Mouse (Mus musculus) kidney, adult 11 months (tissue): ENCODE data around the gene Itgb3.

Source experiments
- DNase-seq: peaks from one replicate; pipeline ENCODE4 v3.0.0; 2022

Itgb3 gene

DNA sequence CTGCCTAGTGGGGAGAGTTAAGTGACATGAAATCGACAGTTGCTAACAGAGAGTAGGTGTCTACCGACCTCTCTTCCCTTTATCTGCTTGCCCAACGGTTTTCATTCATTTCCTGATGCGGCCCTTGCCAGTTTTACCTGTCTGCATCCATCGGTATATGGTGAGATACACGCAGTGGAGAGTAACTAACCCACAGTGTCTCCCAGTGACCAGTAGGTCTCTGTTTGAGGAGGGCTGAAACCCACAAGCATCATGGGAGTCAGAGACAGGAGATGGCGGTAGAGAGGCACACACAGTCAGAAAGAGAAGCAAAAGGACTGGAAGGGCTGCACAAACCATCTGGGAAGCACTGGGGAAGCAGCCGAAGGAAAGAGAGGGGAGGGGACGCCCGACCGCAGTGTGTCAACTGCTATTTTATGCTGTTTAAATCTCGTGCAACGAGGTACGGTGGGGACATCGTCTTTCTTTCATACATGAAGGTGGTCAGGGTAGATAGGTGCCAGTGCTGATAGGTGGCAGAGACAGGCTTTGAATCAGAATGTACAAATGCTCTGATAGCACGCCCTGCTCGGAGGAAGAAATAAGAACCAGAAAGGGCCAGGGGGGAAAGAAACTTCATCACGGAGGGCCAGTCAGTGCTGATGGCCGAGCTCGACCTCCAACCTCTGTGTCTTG is 53.9 kb downstream of the Itgb3 start:
- no peak for DNase-seq

DNA sequence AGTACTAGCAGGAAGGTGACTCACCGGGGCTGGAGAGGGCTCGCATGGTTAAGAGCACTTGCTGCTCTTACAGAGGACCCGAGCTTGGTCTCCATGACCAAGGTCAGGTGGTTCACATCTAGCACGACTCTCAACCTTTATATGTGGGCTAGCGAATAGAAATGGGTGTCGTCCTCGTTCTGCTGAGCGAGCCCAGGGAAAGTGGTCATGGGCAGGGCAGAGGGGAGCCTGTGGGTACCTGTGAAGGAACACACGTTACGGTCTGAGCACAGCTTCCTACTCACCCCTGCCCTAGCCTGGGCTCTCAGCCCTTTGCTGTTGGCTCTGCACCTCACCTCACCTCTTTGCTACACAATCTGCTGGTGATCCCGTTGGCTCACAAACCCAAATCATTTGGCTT is 54.8 kb downstream of the Itgb3 start:
- no peak for DNase-seq

DNA sequence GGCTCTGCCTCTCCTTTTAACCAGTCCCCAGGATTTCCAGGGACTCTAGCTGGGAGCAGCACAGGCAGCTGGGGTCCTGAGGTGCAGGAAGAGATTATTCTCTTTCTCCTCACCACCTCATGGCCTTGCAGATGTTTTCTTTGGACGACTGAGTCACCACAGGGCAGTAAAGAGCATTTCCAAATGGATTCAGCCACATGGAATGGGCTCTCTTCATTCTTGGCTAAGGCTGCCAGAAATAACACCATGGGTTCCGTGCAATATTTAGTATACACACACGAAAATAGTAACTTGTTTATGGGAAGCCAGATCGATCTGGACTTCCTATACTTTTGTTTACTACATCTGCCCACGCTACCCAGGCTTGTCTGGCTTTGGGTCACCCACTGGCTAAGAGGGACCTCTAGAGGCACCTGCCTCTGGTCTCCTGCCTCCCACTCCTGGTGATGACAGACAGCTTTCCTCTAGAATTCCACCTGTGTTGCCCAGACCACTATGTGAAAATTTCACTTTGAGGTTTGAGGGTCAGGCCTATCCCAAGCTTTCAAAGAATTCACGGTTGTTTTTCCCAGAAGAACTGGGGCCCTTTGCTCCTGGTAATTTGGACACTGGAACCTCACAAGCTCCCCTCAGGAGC is 55.6 kb downstream of the Itgb3 start:
- DNase-seq: no peak

DNA sequence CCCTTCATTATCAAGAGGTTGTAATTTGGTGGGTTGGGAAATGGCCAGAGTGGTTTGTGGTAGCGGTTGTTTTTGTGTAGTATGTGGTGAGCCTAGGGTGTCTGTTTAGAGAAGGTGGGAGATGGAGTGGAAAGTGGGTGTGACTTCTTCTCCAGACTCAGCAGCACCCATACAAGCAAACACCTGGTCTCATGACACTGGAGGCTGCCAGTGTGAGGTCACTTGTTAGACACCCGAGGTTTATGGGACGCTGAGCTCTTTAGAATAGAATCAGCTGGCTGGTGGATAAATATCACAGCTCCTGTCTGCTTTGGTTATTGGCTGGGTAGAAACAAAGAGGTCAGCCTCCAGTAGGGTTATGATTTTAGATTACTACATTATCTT is 56.1 kb downstream of the Itgb3 start:
- DNase-seq: no peak

DNA sequence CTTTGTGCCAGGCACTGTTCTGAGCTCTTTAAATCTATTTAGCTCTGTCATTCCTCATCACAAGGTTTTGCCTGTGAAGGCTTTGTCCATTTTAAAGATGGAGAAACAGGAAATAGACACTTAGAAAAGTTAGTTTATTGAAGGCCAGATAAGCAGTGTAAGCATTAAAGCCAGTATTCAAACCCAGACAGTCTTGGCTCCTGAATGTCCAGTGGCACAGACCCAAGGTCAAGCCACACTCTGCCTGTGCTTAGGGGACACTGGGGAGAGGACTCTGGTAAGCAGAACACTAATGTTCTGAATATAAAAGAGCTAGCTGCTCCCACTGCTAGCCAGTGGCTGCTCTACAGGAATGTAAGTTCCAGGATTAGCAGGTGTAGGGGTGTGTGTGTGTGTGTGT is 56.6 kb downstream of the Itgb3 start:
- no peak for DNase-seq

DNA sequence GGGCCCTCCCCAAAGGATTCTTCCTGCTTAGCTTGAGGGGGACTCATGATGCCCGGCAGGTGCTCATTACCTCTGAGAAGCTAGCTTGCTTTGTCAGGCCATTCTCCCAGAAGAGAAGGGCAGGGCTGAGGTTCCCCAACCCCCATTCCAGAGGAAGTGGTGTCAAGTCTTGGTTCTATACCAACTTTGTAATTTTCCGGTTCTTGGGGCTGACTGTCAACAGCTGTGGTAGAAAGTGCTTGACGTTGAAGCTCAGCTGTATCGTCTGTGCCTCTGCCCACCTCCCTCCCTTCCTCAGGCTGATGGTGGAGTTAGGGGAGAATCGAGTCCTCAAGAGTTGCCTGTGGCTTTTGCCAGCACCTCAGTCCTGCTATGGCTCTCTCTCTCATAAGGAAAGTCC is 59.6 kb downstream of the Itgb3 start:
- DNase-seq: no peak

DNA sequence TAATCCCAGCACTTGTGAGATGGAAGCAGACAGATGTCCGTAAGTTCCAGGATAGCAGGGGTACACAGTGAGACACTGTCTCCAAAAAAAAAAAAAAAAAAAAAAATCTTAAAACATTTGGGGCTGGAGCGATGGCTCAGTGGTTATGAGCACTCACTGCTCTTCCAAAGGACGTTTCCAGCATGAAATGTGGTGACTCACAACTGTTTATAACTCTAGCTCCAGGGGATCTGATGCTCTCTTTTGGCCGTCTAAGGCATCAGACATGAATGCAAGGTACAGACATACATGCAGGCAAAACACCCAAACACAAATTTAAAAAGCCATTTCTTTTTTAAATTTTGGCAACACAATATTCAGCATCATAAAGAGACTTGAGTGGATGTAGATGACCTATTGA is 65.6 kb downstream of the Itgb3 start:
- DNase-seq: no peak

DNA sequence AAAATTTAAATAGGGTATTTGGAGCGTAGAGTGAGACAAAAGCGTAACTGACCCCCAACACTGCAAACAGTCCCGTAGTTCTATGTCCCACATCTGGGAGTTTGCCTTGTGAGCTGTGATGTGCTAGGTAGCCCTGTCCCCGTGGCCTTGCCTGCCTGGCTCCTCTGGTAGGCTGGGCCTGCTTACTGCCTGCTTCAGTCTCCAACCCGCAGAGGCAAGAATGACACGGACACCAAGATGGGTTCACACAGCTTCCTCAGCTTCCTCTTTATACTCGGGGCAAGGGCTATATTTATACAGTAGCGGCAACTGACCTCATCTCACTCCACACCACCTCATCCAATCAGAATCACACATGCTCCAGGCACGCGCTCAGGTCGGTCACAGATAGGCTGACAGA is 67.0 kb downstream of the Itgb3 start:
- no peak for DNase-seq

DNA sequence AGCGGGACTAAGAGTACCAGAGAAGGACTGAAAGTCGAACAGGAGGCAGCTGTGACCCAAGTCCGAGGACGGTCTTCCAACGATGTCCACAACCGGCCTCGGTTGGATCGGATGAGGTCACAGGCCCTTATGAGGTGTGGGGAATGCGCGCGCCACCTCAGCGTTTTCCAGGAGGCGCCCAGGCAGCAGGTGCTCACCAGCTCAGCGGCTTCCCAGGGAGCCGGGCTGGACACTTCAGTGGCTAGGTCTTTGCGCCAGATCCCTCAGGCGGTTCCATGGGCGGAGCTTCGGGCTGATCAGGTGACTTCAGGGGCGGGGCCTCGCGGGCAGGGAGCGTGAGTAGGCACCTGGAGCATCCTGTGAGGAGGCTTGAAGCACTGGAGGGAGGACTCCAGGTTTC is 77.7 kb downstream of the Itgb3 start, which contains the start of gene Gm11639:
TSS of gene Gm11639 (plus strand) at position 160 of the 400 bp plus-strand sequence.
- no peak for DNase-seq

DNA sequence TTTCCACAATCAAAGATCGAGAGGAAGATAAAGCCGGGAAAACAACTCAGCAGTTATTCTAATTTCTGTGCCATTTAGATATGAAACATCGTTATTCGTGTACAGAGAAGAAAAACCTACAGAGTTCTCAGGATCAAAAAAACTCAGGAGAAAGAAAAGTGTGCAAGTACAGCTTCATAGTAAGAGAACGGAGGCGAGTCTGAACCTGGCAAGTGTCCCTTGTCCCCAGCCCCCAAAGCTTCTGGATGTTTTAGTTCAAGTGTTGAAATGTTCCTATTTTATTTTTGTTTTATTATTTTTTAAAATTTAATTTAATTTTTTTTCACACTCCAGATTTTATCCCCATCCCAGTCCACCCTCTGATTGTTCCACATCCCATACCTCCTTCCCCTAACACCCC is 85.4 kb downstream of the Itgb3 start:
- no peak for DNase-seq

DNA sequence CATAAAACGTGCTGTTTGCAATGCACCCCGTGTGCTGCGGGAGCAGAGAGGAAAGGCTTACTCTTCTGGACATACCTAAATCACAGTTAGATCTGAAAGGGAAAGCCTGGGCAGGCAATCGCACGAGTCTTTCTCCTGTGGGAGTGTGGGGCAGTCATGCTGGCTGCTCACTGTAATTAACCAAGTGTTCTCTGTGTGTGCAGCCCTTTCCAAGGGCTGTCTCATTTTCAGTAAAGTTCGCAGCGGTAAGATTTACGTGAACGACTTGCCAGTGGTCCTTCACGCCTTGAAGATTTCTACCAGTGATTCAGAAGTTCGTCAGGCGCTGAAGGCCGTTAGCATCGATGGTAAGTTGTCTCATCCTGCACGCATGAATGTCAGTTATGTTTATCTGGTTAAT is 96.3 kb downstream of the Itgb3 start:
- DNase-seq: no peak

DNA sequence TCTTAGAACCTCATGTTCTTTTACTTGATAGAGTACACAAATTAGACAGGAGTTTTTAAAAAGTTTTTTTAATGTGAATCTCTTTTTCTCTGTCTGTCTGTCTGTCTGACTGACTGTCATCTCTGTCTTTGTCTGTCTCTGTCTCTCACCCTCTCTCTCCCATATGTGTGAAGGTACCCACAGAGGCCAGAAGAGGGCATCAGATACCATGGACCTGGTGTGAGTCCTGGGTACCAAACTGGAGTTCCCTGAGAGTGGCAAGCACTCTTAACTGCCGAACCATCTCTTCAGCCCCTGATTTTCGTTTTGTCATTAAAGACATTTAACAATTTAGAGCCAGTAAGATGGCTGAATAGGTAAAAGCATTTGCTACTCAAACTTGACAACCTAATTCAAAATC is 99.3 kb downstream of the Itgb3 start:
- no peak for DNase-seq
